Mouse (Mus musculus): ENCODE results near the gene Ndufb5. TPM values are rescaled to one million over a fixed set of nuclear protein-coding genes. Genes with fewer than 3 reads are reported as not detected.
"Not testable (repeated sequence)": the region's sequence is repeated elsewhere in the genome, so short reads cannot be mapped to it uniquely, and the experiment has no call there.

Gene Ndufb5
- polyA plus RNA-seq, 1 experiment from 2014 or later: 280 TPM

DNA sequence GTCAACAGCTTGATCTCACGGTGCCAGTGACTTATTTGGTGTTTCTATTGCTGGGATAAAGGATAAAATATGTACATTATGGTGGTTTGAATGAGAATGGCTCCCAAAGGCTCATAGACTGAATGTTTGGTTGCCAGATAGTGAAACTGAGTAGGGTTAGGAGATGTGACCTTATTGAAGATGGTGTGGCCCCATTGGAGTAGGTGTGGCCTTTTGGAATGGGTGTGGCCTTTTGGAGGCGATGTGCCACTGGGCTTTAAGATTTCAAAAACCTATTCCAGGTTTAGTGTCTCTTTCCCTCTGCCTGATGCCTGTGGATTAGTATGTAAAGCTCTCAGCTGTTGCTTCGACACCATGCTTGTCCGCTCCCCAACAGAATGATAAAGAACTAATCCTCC is 41.2 kb upstream of the Ndufb5 start:
- Histone ChIP-seq H3K4me2 (ENCODE audit: low read depth) (no peak overlapping the region), H3K9ac (ENCODE audit: low read length) (no peak overlapping the region), H3K27ac (ENCODE audit: low read depth, low read length) (no peak overlapping the region), H3K36me3 (ENCODE audit: control insufficient read depth, insufficient read depth, low read length) (no peaks in the 10 kb centered on the region), H3K4me3 (ENCODE audit: low read depth, low read length) (no peak overlapping the region), H3K4me1 (ENCODE audit: control insufficient read depth, insufficient read depth, low read length) (no peaks in the 10 kb centered on the region), H3K27me3 (ENCODE audit: control insufficient read depth, insufficient read depth, low read length) (no peaks in the 10 kb centered on the region), H3K9me3 (ENCODE audit: control insufficient read depth, low read length) (no peaks in the 10 kb centered on the region)
- DNase-seq (ENCODE audit: low spot score) (no peak), ATAC-seq (ENCODE audit: insufficient read depth, low FRiP score, low TSS enrichment) (no peak)
- 88% methylated on average over 4 of the region's 4 CpGs for WGBS

GRCm38 (mm10) chr3:32698228-32698863 is 38.4 kb upstream of the Ndufb5 start:
- 43% methylated on average over 7 of the region's 7 CpGs for WGBS

DNA sequence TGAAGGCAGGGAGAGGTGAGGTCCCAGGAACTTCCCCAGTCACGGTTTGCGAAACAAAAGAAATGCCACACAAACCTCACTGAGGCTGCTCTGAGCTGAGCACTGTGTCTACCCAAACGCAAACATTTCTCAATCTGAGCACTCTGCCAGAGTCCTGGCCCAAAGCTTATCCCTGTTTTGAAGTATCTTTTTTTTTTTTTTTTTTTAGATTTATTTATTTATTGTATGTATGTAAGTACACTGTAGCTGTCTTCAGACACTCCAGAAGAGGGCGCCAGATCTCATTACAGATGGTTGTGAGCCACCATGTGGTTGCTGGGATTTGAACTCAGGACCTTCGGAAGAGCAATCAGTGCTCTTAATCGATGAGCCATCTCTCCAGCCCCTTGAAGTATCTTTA is 32.8 kb upstream of the Ndufb5 start:
- not testable (repeated sequence) for H3K9me3 ChIP-seq (ENCODE audit: control insufficient read depth, low read length); H3K9ac ChIP-seq (ENCODE audit: low read length); DNase-seq (ENCODE audit: low spot score); H3K27me3 ChIP-seq (ENCODE audit: control insufficient read depth, insufficient read depth, low read length); H3K4me1 ChIP-seq (ENCODE audit: control insufficient read depth, insufficient read depth, low read length); H3K4me3 ChIP-seq (ENCODE audit: low read depth, low read length); H3K27ac ChIP-seq (ENCODE audit: low read depth, low read length); ATAC-seq (ENCODE audit: insufficient read depth, low FRiP score, low TSS enrichment); H3K4me2 ChIP-seq (ENCODE audit: low read depth); H3K36me3 ChIP-seq (ENCODE audit: control insufficient read depth, insufficient read depth, low read length)
- WGBS: 91% methylated on average over 6 of the region's 6 CpGs

More at GRCm38 (mm10) chr3:32698228-32698863, 38.4 kb upstream of the Ndufb5 start:
- peak; percentile 88 for DNase-seq (ENCODE audit: low spot score)
- no peak for ATAC-seq (ENCODE audit: insufficient read depth, low FRiP score, low TSS enrichment)
- Histone ChIP-seq H3K4me2 (ENCODE audit: low read depth) (no peak overlapping the region), H3K4me3 (ENCODE audit: low read depth, low read length) (no peak overlapping the region), H3K36me3 (ENCODE audit: control insufficient read depth, insufficient read depth, low read length) (no peaks in the 10 kb centered on the region), H3K27me3 (ENCODE audit: control insufficient read depth, insufficient read depth, low read length) (no peaks in the 10 kb centered on the region), H3K4me1 (ENCODE audit: control insufficient read depth, insufficient read depth, low read length) (no peaks in the 10 kb centered on the region), H3K27ac (ENCODE audit: low read depth, low read length) (no peak overlapping the region), H3K9me3 (ENCODE audit: control insufficient read depth, low read length) (no peaks in the 10 kb centered on the region), H3K9ac (ENCODE audit: low read length) (no peak overlapping the region)

DNA sequence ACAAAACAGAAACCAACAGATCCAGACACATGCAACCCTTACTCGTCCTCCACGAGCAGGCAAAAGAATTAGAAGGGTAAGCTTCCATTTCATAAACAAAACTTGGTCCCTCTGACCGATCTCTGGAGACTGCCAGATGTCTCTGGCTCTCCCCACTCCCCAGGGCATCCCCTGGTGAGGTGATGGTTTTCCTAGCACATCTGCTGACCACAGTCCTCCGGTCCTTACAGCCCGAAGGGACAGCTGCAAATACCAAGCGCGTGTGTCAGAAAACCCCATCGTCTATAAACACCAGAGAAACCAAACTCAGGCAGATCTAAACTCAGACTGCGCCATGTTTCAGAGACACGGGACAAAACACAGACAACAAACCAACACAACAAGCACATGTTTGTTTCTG is 32.2 kb upstream of the Ndufb5 start:
- not testable (repeated sequence) for H3K27me3 ChIP-seq (ENCODE audit: control insufficient read depth, insufficient read depth, low read length); H3K9ac ChIP-seq (ENCODE audit: low read length); H3K4me3 ChIP-seq (ENCODE audit: low read depth, low read length); H3K4me2 ChIP-seq (ENCODE audit: low read depth); H3K27ac ChIP-seq (ENCODE audit: low read depth, low read length); ATAC-seq (ENCODE audit: insufficient read depth, low FRiP score, low TSS enrichment); H3K4me1 ChIP-seq (ENCODE audit: control insufficient read depth, insufficient read depth, low read length); H3K36me3 ChIP-seq (ENCODE audit: control insufficient read depth, insufficient read depth, low read length); H3K9me3 ChIP-seq (ENCODE audit: control insufficient read depth, low read length); DNase-seq (ENCODE audit: low spot score)
- WGBS: 91% methylated on average over 10 of the region's 10 CpGs

GRCm38 (mm10) chr3:32705647-32706348 is 31.0 kb upstream of the Ndufb5 start, which contains the start of gene Actl6a:
Gene Actl6a, plus strand, starts transcription at chr3:32706298.
- DNase-seq (ENCODE audit: low spot score); ATAC-seq (ENCODE audit: insufficient read depth, low FRiP score, low TSS enrichment); H3K4me2 ChIP-seq (ENCODE audit: low read depth); H3K27me3 ChIP-seq (ENCODE audit: control insufficient read depth, insufficient read depth, low read length); H3K4me3 ChIP-seq (ENCODE audit: low read depth, low read length); H3K36me3 ChIP-seq (ENCODE audit: control insufficient read depth, insufficient read depth, low read length); H3K9ac ChIP-seq (ENCODE audit: low read length); H3K27ac ChIP-seq (ENCODE audit: low read depth, low read length); H3K4me1 ChIP-seq (ENCODE audit: control insufficient read depth, insufficient read depth, low read length); H3K9me3 ChIP-seq (ENCODE audit: control insufficient read depth, low read length): not testable (repeated sequence)
- WGBS: 85% methylated on average over 9 of the region's 9 CpGs

GRCm38 (mm10) chr3:32708052-32708367 is 28.8 kb upstream of the Ndufb5 start:
- Histone ChIP-seq H3K9ac (ENCODE audit: low read length) (no peak overlapping the region), H3K36me3 (ENCODE audit: control insufficient read depth, insufficient read depth, low read length) (0 out of 2 replicates have a peak, but pooled peaks cover under 1% of the 10 kb centered on the region), H3K9me3 (ENCODE audit: control insufficient read depth, low read length) (no peaks in the 10 kb centered on the region), H3K27ac (ENCODE audit: low read depth, low read length) (no peak overlapping the region), H3K4me1 (ENCODE audit: control insufficient read depth, insufficient read depth, low read length) (peaks cover 7% of the 10 kb centered on the region; the same call in 1 of the 2 replicates), H3K4me2 (ENCODE audit: low read depth) (peak overlapping the region; percentile 38), H3K4me3 (ENCODE audit: low read depth, low read length) (peak overlapping the region; percentile 98), H3K27me3 (ENCODE audit: control insufficient read depth, insufficient read depth, low read length) (no peaks in the 10 kb centered on the region)
- WGBS: 5% methylated on average over 4 of the region's 4 CpGs
- DNase-seq (ENCODE audit: low spot score) (no peak), ATAC-seq (ENCODE audit: insufficient read depth, low FRiP score, low TSS enrichment) (no peak)

- Histone ChIP-seq H3K4me1 (ENCODE audit: control insufficient read depth, insufficient read depth, low read length) (peaks cover 7% of the 10 kb centered on the region; the same call in 1 of the 2 replicates), H3K4me3 (ENCODE audit: low read depth, low read length) (peak overlapping the region; percentile 98), H3K9ac (ENCODE audit: low read length) (peak overlapping the region; percentile 94), H3K4me2 (ENCODE audit: low read depth) (peak overlapping the region; percentile 72), H3K27ac (ENCODE audit: low read depth, low read length) (peak overlapping the region; percentile 93), H3K27me3 (ENCODE audit: control insufficient read depth, insufficient read depth, low read length) (no peaks in the 10 kb centered on the region), H3K36me3 (ENCODE audit: control insufficient read depth, insufficient read depth, low read length) (0 out of 2 replicates have a peak, but pooled peaks cover 3% of the 10 kb centered on the region), H3K9me3 (ENCODE audit: control insufficient read depth, low read length) (no peaks in the 10 kb centered on the region)
- DNase-seq (ENCODE audit: low spot score): peak; percentile 98
- peak; percentile 100 for ATAC-seq (ENCODE audit: insufficient read depth, low FRiP score, low TSS enrichment)
- under 1% methylated on average over 87 of the region's 90 CpGs for WGBS
Measured at GRCm38 (mm10) chr3:32708368-32709231, 28.2 kb upstream of the Ndufb5 start.

GRCm38 (mm10) chr3:32709388-32709787 is 27.4 kb upstream of the Ndufb5 start:
- DNase-seq (ENCODE audit: low spot score): no peak

More at GRCm38 (mm10) chr3:32709388-32709787, 27.4 kb upstream of the Ndufb5 start:
- ATAC-seq (ENCODE audit: insufficient read depth, low FRiP score, low TSS enrichment): no peak
- Histone ChIP-seq H3K9me3 (ENCODE audit: control insufficient read depth, low read length) (no peaks in the 10 kb centered on the region), H3K4me3 (ENCODE audit: low read depth, low read length) (peak overlapping the region; percentile 98), H3K9ac (ENCODE audit: low read length) (peak overlapping the region; percentile 94), H3K4me1 (ENCODE audit: control insufficient read depth, insufficient read depth, low read length) (peaks cover 7% of the 10 kb centered on the region; the same call in 1 of the 2 replicates), H3K27ac (ENCODE audit: low read depth, low read length) (peak overlapping the region; percentile 93), H3K36me3 (ENCODE audit: control insufficient read depth, insufficient read depth, low read length) (peaks cover 7% of the 10 kb centered on the region; the same call in 1 of the 2 replicates), H3K27me3 (ENCODE audit: control insufficient read depth, insufficient read depth, low read length) (no peaks in the 10 kb centered on the region), H3K4me2 (ENCODE audit: low read depth) (peak overlapping the region; percentile 72)
- WGBS: 9% methylated on average over 9 of the region's 9 CpGs
